Mouse (Mus musculus) MEL (cell line): ENCODE measurements around the gene Elovl1. TPM values are rescaled to one million over a fixed set of nuclear protein-coding genes. Genes with fewer than 3 reads are reported as not detected.

Experiments used
- DNase-seq: peaks from one replicate; pipeline ENCODE4 v3.0.0; 2011; ENCODE audit warnings: low read depth, low spot score
- H3K27ac ChIP-seq: 2 replicates; pipeline ENCODE4 v1.5.1; 2012; ENCODE audit warnings: low read depth, mild to moderate bottlenecking, control low read depth, low read length, moderate library complexity; ENCODE audit not compliant: control insufficient read depth
- H3K27me3 ChIP-seq, 2 experiments: fragments of 150-350 bp in 1 of 2; sonication (generic) in 1 of 2; 2 replicates each; pipeline ENCODE4 v1.6.1; 2012; ENCODE audit warnings: low read length in 2 of 2, mild to moderate bottlenecking in 2 of 2, improper control_type of control experiment in 1 of 2, moderate library complexity in 1 of 2; ENCODE audit not compliant: insufficient read depth in 2 of 2, control insufficient read depth in 1 of 2
- H3K36me3 ChIP-seq, 2 experiments: 2 replicates each; pipeline ENCODE4 v1.6.1; 2012 to 2014; ENCODE audit warnings: low read length in 2 of 2, improper control_type of control experiment in 1 of 2, inconsistent platforms in 1 of 2, mild to moderate bottlenecking in 1 of 2; ENCODE audit not compliant: insufficient read depth in 2 of 2, control insufficient read depth in 1 of 2
- H3K4me1 ChIP-seq, 2 experiments: fragments of 150-350 bp in 1 of 2; sonication (generic) in 1 of 2; 2 replicates each; pipeline ENCODE4 v1.6.1; 2012; ENCODE audit warnings: low read length in 2 of 2, improper control_type of control experiment in 1 of 2, mild to moderate bottlenecking in 1 of 2; ENCODE audit not compliant: insufficient read depth in 2 of 2, control insufficient read depth in 1 of 2
- H3K4me3 ChIP-seq, 2 experiments: fragments of 150-350 bp in 1 of 2; sonication (generic) in 1 of 2; 2 replicates each; pipeline ENCODE4 v1.5.1; 2012; ENCODE audit warnings: low read depth in 2 of 2, low read length in 2 of 2, mild to moderate bottlenecking in 2 of 2, moderate library complexity in 2 of 2, control low read depth in 1 of 2, improper control_type of control experiment in 1 of 2; ENCODE audit not compliant: control insufficient read depth in 1 of 2, insufficient read depth in 1 of 2
- H3K79me2 ChIP-seq: 2 replicates; pipeline ENCODE4 v1.6.1; 2012; ENCODE audit warnings: mild to moderate bottlenecking, low read length, moderate library complexity; ENCODE audit not compliant: control insufficient read depth, poor library complexity, insufficient read depth
- H3K9ac ChIP-seq: 2 replicates; pipeline ENCODE4 v1.6.1; 2012; ENCODE audit warnings: low read depth, mild to moderate bottlenecking, control low read depth, low read length, moderate library complexity; ENCODE audit not compliant: control insufficient read depth, poor library complexity, severe bottlenecking
- H3K9me3 ChIP-seq: fragments of 150-350 bp; sonication (generic); replicated peaks from 2 replicates; pipeline ENCODE4 v1.6.1; 2012; ENCODE audit warnings: mild to moderate bottlenecking, low read length, improper control_type of control experiment, moderate library complexity; ENCODE audit not compliant: insufficient read depth
- CHD2 ChIP-seq: IDR thresholded peaks from 2 replicates; pipeline ENCODE4 v1.6.1; 2011; ENCODE audit warnings: low read length, improper control_type of control experiment
- E2F4 ChIP-seq: IDR thresholded peaks from 2 replicates; pipeline ENCODE4 v1.6.1; 2011; ENCODE audit warnings: low read depth, low read length, improper control_type of control experiment, borderline replicate concordance
- EP300 ChIP-seq, 2 experiments: IDR thresholded peaks; 2 replicates each; pipeline ENCODE4 v1.6.1; 2011; ENCODE audit warnings: improper control_type of control experiment in 2 of 2, low read length in 2 of 2, low read depth in 1 of 2, mild to moderate bottlenecking in 1 of 2
- JUND ChIP-seq: IDR thresholded peaks from 2 replicates; pipeline ENCODE4 v1.6.1; 2011; ENCODE audit warnings: low read depth, mild to moderate bottlenecking, improper control_type of control experiment, low read length
- MAFK ChIP-seq: IDR thresholded peaks from 2 replicates; pipeline ENCODE4 v1.6.1; 2011; ENCODE audit warnings: low read depth, mild to moderate bottlenecking, low read length, improper control_type of control experiment, borderline replicate concordance
- MAZ ChIP-seq: IDR thresholded peaks from 2 replicates; pipeline ENCODE4 v1.6.1; 2012; ENCODE audit warnings: low read depth, mild to moderate bottlenecking, inconsistent platforms, low read length, improper control_type of control experiment
- MYB ChIP-seq: IDR thresholded peaks from 2 replicates; pipeline ENCODE4 v1.6.1; 2011; ENCODE audit warnings: mild to moderate bottlenecking, low read depth, low read length, improper control_type of control experiment
- MYC ChIP-seq: IDR thresholded peaks from 2 replicates; pipeline ENCODE4 v1.6.1; 2011; ENCODE audit warnings: low read depth, mild to moderate bottlenecking, low read length, improper control_type of control experiment, moderate library complexity
- NELFE ChIP-seq: IDR thresholded peaks from 2 replicates; pipeline ENCODE4 v1.6.1; 2011; ENCODE audit warnings: low read depth, low read length, improper control_type of control experiment
- POLR2A ChIP-seq, 2 experiments: IDR thresholded peaks; 2 replicates each; pipeline ENCODE4 v1.6.1; 2011 to 2012; ENCODE audit warnings: low read length in 2 of 2, mild to moderate bottlenecking in 2 of 2, control low read depth in 1 of 2, improper control_type of control experiment in 1 of 2, low read depth in 1 of 2, moderate library complexity in 1 of 2; ENCODE audit not compliant: control insufficient read depth in 1 of 2, insufficient read depth in 1 of 2, poor library complexity in 1 of 2
- POLR2AphosphoS2 ChIP-seq: IDR thresholded peaks from 2 replicates; pipeline ENCODE4 v1.6.1; 2011; ENCODE audit warnings: low read length, improper control_type of control experiment
- RCOR1 ChIP-seq: IDR thresholded peaks from 2 replicates; pipeline ENCODE4 v1.6.1; 2012; ENCODE audit warnings: low read depth, mild to moderate bottlenecking, inconsistent platforms, low read length, improper control_type of control experiment
- UBTF ChIP-seq: IDR thresholded peaks from 2 replicates; pipeline ENCODE4 v1.6.1; 2012; ENCODE audit warnings: low read depth, mild to moderate bottlenecking, inconsistent platforms, low read length, improper control_type of control experiment, moderate library complexity, borderline replicate concordance; ENCODE audit not compliant: insufficient read depth
- ZC3H11A ChIP-seq: IDR thresholded peaks from 2 replicates; pipeline ENCODE4 v1.6.1; 2012; ENCODE audit warnings: low read depth, mild to moderate bottlenecking, inconsistent platforms, low read length, improper control_type of control experiment
- ZKSCAN1 ChIP-seq: IDR thresholded peaks from 2 replicates; pipeline ENCODE4 v1.6.1; 2012; ENCODE audit warnings: low read depth, mild to moderate bottlenecking, inconsistent platforms, low read length, improper control_type of control experiment, moderate library complexity
- ZNF384 ChIP-seq: IDR thresholded peaks from 2 replicates; pipeline ENCODE4 v1.6.1; 2012; ENCODE audit warnings: low read depth, mild to moderate bottlenecking, inconsistent platforms, low read length, improper control_type of control experiment
- polyA plus RNA-seq, 2 experiments: library from polyadenylated mRNA; stranded (reverse) in 1 of 2; unstranded in 1 of 2; fragments of >175 nt in 1 of 2; fragments of >200 nt in 1 of 2; gene quantifications; 2 replicates each; pipeline versions ENCODE4 v1.2.1 to v1.2.4; 2012; ENCODE audit warnings: low replicate concordance in 2 of 2, low read depth in 1 of 2; ENCODE audit not compliant: insufficient read length in 2 of 2, insufficient read depth in 1 of 2, missing spikeins in 1 of 2
- total RNA-seq: library from RNA; depleted of rRNA; stranded (reverse); fragments of 300-350 nt; gene quantifications from 2 replicates; pipeline ENCODE4 v1.2.3, GENCODE M21; 2012

Elovl1 gene
- total and polyA plus RNA-seq, 3 experiments = 134 to 391 (median 246) TPM

GRCm38 (mm10) chr4:118417112-118417797 is 10.6 kb upstream of the Elovl1 start:
- no peaks in the 10 kb centered on the region for H3K9me3 ChIP-seq
- no peaks in the 10 kb centered on the region for H3K4me1 ChIP-seq
- no peak overlapping the region for H3K9ac ChIP-seq
- H3K79me2 ChIP-seq = no peaks in the 10 kb centered on the region
- H3K36me3 ChIP-seq = peaks cover 0 to 8% of the 10 kb centered on the region in 2 experiments; a peak in 2 of 4 replicates
- no peak for DNase-seq
- H3K27ac ChIP-seq = no peak overlapping the region
- H3K4me3 ChIP-seq = no peak overlapping the region
- no peak for TF ChIP-seq POLR2A (IDR thresholded peaks at IDR 0.05; ENCODE audit: control insufficient read depth in 1 of 2, insufficient read depth in 1 of 2, low read depth in 1 of 2, low read length in 2 of 2, poor library complexity in 1 of 2)
- TF ChIP-seq MYB = no peak
- TF ChIP-seq MAZ = no peak
- no peak for TF ChIP-seq MAFK
- TF ChIP-seq NELFE = no peak
- TF ChIP-seq EP300 (IDR thresholded peaks at IDR 0.05; ENCODE audit: low read depth in 1 of 2, low read length in 2 of 2) = no peak
- no peak for TF ChIP-seq E2F4
- no peaks in the 10 kb centered on the region for H3K27me3 ChIP-seq

GRCm38 (mm10) chr4:118421384-118421783 is 6.5 kb upstream of the Elovl1 start:
- Histone ChIP-seq H3K27me3 (no peaks in the 10 kb centered on the region), H3K36me3 (peaks cover 0 to 19% of the 10 kb centered on the region in 2 experiments; a peak in 3 of 4 replicates), H3K4me3 (no peak overlapping the region), H3K79me2 (no peaks in the 10 kb centered on the region), H3K27ac (no peak overlapping the region), H3K9ac (no peak overlapping the region), H3K9me3 (no peaks in the 10 kb centered on the region), H3K4me1 (peaks cover 12 to 22% of the 10 kb centered on the region in 2 experiments)
- TF ChIP-seq POLR2AphosphoS2 (no peak), RCOR1 (no peak), ZKSCAN1 (no peak), JUND (no peak), ZNF384 (no peak), MYC (no peak), CHD2 (no peak), UBTF (no peak), MYB (no peak), ZC3H11A (no peak)
- no peak for DNase-seq
